Comparison of ENCODE assay signal across 9 mouse cellular contexts in genomic region chr2:35832742-35833425, GRCm38 (mm10).
DNase-seq lines count a peak whose midpoint lies in the region; ATAC-seq and TF ChIP-seq lines count a peak whose summit lies in the region.
"Had no signal": no experiment of that assay in that cellular context is flagged by ENCODE, and none has a peak within 500 bp of the region (broad histone marks: within the 10 kb centered on the region; RNA-seq: fewer than 3 reads in every experiment).

No protein-coding gene starts in this region.

- 13% methylated on average over 11 of the region's 11 CpGs for WGBS in heart, embryonic 11.5 days (ENCODE audit: insufficient replicate concordance)
- 7% methylated on average over 11 of the region's 11 CpGs for WGBS in kidney, postnatal 0 days
- WGBS in stomach, embryonic 15.5 days: 10% methylated on average over 11 of the region's 11 CpGs
- 66% methylated on average over 11 of the region's 11 CpGs for WGBS in forebrain, embryonic 14.5 days

- H3K4me3 ChIP-seq in heart, embryonic 11.5 days (ENCODE audit: low read depth, low read length): no peak overlapping the region
- H3K4me3 ChIP-seq in kidney, postnatal 0 days (replicated peaks; ENCODE audit: low read depth, low read length): no peak overlapping the region
- H3K4me3 ChIP-seq in stomach, embryonic 15.5 days (replicated peaks): no peak overlapping the region
- H3K4me3 ChIP-seq in forebrain, embryonic 14.5 days (ENCODE audit: low read depth, low read length): no peak overlapping the region

- no peak overlapping the region for H3K4me2 ChIP-seq in heart, embryonic 11.5 days
- no peak overlapping the region for H3K4me2 ChIP-seq in kidney, postnatal 0 days (ENCODE audit: low read length)
- no peak overlapping the region for H3K4me2 ChIP-seq in stomach, embryonic 15.5 days
- no peak overlapping the region for H3K4me2 ChIP-seq in forebrain, embryonic 14.5 days (ENCODE audit: low read length)

- H3K27ac ChIP-seq in heart, embryonic 11.5 days (ENCODE audit: low read depth, low read length): peak overlapping the region; percentile 46; the same call in 1 of the 2 replicates
- no peak overlapping the region for H3K27ac ChIP-seq in kidney, postnatal 0 days
- no peak overlapping the region for H3K27ac ChIP-seq in stomach, embryonic 15.5 days
- no peak overlapping the region for H3K27ac ChIP-seq in forebrain, embryonic 14.5 days (ENCODE audit: low read depth, low read length)

- no peaks in the 10 kb centered on the region for H3K27me3 ChIP-seq in heart, embryonic 11.5 days (ENCODE audit: control insufficient read depth, insufficient read depth, low read length)
- H3K27me3 ChIP-seq in kidney, postnatal 0 days (ENCODE audit: insufficient read depth, low read length): no peaks in the 10 kb centered on the region
- no peaks in the 10 kb centered on the region for H3K27me3 ChIP-seq in stomach, embryonic 15.5 days (replicated peaks)
- no peaks in the 10 kb centered on the region for H3K27me3 ChIP-seq in forebrain, embryonic 14.5 days (replicated peaks; ENCODE audit: control insufficient read depth, insufficient read depth, low read length)
- H3K27me3 ChIP-seq: Patski had no signal

- TF ChIP-seq CTCF in kidney, postnatal 0 days (IDR thresholded peaks at IDR 0.05; ENCODE audit: low read depth): no peak

- H3K9ac ChIP-seq in heart, embryonic 11.5 days (ENCODE audit: low read depth, low read length): no peak overlapping the region
- H3K9ac ChIP-seq in kidney, postnatal 0 days (ENCODE audit: low read depth, low read length): no peak overlapping the region
- no peak overlapping the region for H3K9ac ChIP-seq in stomach, embryonic 15.5 days
- no peak overlapping the region for H3K9ac ChIP-seq in forebrain, embryonic 14.5 days (ENCODE audit: low read length)

- peaks cover 5% of the 10 kb centered on the region; the same call in 1 of the 2 replicates for H3K9me3 ChIP-seq in heart, embryonic 11.5 days (replicated peaks; ENCODE audit: control insufficient read depth, low read length)
- H3K9me3 ChIP-seq in kidney, postnatal 0 days (replicated peaks; ENCODE audit: low read length): no peaks in the 10 kb centered on the region
- no peaks in the 10 kb centered on the region for H3K9me3 ChIP-seq in stomach, embryonic 15.5 days
- H3K9me3 ChIP-seq in forebrain, embryonic 14.5 days (replicated peaks; ENCODE audit: control insufficient read depth, low read length): 0 out of 2 replicates have a peak, but pooled peaks cover 8% of the 10 kb centered on the region

- DNase-seq in ovary, postnatal 36 days (ENCODE audit: low spot score): peak; percentile 12
- no peak for DNase-seq in ovary, postnatal 14 days (ENCODE audit: low spot score)
- peak; percentile 82 for DNase-seq in kidney, postnatal 0 days (ENCODE audit: low spot score)
- DNase-seq in forebrain, embryonic 14.5 days (ENCODE audit: low spot score): no peak
- no peak for DNase-seq in layer of hippocampus, adult 9-11 months
- no peak for DNase-seq in gastrocnemius, postnatal 25 days

- H3K36me3 ChIP-seq in heart, embryonic 11.5 days (ENCODE audit: control insufficient read depth, insufficient read depth, low read length): no peaks in the 10 kb centered on the region
- no peaks in the 10 kb centered on the region for H3K36me3 ChIP-seq in kidney, postnatal 0 days (ENCODE audit: insufficient read depth, low read length)
- no peaks in the 10 kb centered on the region for H3K36me3 ChIP-seq in stomach, embryonic 15.5 days
- H3K36me3 ChIP-seq in forebrain, embryonic 14.5 days (ENCODE audit: control insufficient read depth, insufficient read depth, low read length): no peaks in the 10 kb centered on the region

- ATAC-seq in heart, embryonic 11.5 days (replicated peaks; ENCODE audit: insufficient number of reproducible peaks, low FRiP score, low TSS enrichment): peak; percentile 68
- peak; percentile 90 for ATAC-seq in kidney, postnatal 0 days (replicated peaks; ENCODE audit: low FRiP score, low read depth)
- peak; percentile 79 for ATAC-seq in stomach, embryonic 15.5 days (ENCODE audit: insufficient read depth, low FRiP score, low read depth)
- no peak for ATAC-seq in forebrain, embryonic 14.5 days
- ATAC-seq: Patski had no signal

- H3K4me1 ChIP-seq in heart, embryonic 11.5 days (ENCODE audit: control insufficient read depth, insufficient read depth, low read length): peaks cover 20% of the 10 kb centered on the region
- 0 out of 2 replicates have a peak, but pooled peaks cover 9% of the 10 kb centered on the region for H3K4me1 ChIP-seq in kidney, postnatal 0 days (replicated peaks; ENCODE audit: insufficient read depth, low read length)
- peaks cover 7% of the 10 kb centered on the region; the same call in 1 of the 2 replicates for H3K4me1 ChIP-seq in stomach, embryonic 15.5 days
- H3K4me1 ChIP-seq in forebrain, embryonic 14.5 days (ENCODE audit: control insufficient read depth, insufficient read depth, low read length): no peaks in the 10 kb centered on the region

Comparison
In these comparisons a context has a peak if more than half of its experiments do, and no peak if none do; other contexts are left out.
1. DNase-seq: peak in ovary, postnatal 36 days (single experiment) and kidney, postnatal 0 days (single experiment); none in ovary, postnatal 14 days (single experiment), forebrain, embryonic 14.5 days (single experiment), layer of hippocampus, adult 9-11 months (single experiment) and gastrocnemius, postnatal 25 days (single experiment).